Mouse (Mus musculus): ENCODE measurements at regions not wholly inside any gene's neighbourhood (a gene's known extent, or its start where the extent isn't known, plus 50 kb on each side); places are given as distances from the start of the nearest gene placed in this dataset.

DNA sequence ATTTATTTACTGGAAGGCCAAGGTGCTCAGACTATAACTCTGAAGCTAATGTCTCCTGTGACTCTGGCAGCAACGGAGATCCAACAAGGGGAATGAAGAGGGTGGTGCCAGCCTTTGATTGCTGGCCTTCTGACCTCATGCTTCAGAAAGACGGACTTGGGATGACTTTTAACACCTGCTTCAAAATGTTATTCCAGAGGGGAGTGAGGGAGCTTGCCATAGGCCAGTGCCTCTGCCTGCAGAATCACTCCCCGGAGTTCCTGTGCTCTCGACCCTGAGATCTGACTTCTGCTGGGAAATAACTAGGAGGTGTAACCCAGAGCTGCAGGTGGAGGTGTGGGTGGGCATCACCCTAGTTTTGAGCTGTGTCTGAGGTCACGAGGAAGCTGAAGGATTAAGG, 78.9 kb upstream of the Cxcr4 start:
- TF ChIP-seq CTCF (IDR thresholded peaks at IDR 0.05; ENCODE audit: control insufficient read depth, insufficient read depth, insufficient replicate concordance, low read depth, low read length), result no peak
- TF ChIP-seq POLR2A (IDR thresholded peaks at IDR 0.05; ENCODE audit: control insufficient read depth, low read depth, low read length), result no peak
